Mouse (Mus musculus) embryo, embryonic 10.5 days (tissue): ENCODE results near the gene Elfn1.
"Not testable (repeated sequence)": the region's sequence is repeated elsewhere in the genome, so short reads cannot be mapped to it uniquely, and the experiment has no call there.

Source experiments
- DNase-seq: peaks from one replicate; pipeline ENCODE4 v3.0.0-alpha.2; 2015; ENCODE audit warnings: low spot score

Elfn1 gene

DNA sequence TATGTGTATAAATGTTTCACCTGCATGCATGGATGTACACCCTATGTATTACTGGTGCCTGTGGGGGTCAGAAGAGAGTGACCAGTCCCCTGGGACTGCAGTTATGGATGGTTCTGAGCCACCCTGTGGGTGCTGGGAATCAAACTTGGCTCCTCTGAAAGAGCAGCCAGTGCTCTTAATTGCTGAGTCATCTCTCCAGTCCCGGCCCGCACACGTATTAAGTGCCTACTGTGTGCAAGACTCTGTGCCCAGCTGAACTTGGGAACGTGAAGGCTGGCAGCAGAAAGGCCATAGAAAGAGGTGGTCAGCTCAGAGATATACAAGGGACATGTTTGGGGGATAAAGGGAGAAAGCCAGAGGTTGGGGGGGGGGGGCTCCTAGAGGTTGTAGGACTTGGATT is 68.8 kb downstream of the Elfn1 start:
- DNase-seq, result no peak

DNA sequence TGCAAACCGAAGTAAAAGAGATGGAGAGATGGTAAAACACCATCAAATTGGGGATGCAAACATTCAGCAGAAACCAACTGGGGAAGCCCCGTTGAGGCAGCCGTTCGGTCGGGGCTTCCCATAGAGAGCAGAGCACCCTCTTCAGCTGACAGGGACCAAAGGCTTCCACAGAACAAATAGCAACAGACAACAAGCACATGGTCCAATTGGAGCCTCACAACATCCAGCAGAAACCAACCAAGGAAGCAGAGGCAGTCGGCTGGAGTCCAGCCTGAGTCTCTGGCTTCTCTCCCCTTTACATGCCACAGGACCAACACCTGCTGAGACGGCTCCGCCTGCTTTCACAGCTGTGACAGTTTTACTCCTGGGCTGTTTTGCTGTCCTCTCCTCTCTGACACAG is 69.7 kb downstream of the Elfn1 start:
- DNase-seq, result no peak

DNA sequence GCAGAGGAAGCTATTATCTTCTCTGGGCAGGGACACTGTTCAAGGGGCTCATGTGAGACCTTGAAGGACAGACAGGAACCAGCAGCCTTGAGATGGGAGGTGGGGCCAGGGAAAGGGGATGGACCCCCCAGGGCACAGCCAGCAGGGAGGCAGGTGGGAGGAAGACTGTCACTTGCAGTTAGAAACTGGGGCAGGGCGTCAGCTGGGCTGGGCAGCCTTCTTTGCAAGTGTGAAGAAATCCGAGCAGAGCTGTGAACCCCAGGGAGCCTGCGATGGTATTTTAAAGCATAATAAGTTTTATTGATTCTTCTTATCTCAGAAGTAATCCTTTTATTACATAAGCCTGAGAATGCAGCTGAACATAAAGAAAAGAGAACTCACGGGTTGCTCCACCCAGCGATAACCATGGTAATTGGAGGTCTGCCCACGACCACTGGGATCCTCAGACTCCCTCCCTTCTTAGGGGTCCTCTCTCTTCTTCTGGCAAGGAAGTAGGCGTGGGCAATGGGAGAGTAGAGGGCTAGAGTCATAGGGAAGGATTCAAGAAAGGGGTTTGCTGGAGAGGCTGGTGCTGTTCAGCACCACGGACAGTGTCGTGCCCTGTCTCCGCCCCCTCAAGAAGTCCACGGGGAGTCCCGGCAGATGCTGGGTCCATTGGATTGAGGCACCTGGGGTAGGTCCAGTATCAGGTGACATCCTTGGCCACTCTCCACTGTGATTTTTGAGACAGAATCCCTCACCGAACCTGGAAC is 71.0 kb downstream of the Elfn1 start:
- DNase-seq, result peak; percentile 46

DNA sequence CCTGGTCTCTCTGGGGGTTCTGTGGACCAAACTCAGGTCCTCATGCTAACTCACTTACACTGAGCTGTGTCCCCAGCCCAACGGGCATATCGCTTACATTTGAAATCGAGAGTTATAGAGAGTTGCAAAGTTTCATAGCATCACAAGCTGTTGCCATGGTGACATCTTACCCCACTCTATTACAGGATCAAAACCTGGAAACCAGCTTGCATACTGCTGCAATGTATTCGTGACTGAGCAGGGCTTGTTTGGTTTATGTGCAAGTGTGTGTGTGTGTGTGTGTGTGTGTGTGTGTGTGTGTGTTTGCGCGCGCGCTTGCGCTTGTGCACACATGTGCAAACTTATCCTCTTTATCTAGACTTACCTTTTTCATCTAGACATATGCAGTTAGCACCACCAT is 71.6 kb downstream of the Elfn1 start:
- no peak for DNase-seq

DNA sequence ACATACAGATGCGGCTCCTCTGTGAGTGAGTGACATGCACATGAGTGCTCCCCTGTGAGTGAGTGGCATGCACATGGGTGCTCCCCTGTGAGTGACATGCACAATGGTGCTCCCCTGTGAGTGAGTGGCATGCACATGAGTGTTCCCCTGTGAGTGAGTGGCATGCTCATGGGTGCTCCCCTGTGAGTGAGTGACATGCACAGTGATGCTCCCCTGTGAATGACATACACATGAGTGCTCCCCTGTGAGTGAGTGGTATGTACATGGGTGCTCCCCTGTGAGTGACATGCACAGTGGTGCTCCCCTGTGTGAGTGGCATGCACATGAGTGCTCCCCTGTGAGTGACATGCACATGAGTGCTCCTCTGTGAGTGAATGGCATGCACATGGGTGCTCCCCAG is 74.2 kb downstream of the Elfn1 start:
- DNase-seq, result no peak

DNA sequence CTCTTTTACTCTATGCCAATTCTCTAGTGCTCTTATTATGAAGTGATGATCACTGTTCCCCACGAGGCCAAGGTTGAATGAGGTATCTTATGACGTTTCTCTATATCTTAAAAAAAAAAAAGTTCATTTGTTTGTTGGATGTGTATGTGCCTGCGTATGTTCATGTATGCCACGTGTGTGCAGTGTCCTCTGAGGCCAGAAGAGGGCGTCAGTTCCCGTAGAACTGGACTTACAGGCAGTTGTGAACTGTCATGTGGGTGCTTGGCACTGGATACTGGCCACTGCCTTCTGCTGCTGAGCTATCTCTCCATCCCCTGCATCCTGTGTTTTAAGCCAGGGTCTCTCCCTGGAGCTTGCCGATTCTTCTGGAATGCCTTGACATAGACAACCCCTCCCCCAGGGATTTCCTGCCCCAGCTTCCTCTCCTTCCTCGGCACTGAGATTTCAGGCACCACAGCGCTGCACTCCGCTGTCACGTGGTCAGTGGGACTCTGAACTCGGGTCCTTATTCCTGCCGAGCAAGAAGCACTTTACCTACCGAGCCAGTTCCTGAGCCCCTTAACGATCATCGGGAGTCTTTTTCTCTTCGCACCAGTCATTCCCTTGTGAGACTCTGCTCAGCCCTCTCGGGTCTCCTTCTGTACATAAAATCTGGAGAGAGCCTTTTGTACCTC is 77.5 kb downstream of the Elfn1 start:
- no peak for DNase-seq

DNA sequence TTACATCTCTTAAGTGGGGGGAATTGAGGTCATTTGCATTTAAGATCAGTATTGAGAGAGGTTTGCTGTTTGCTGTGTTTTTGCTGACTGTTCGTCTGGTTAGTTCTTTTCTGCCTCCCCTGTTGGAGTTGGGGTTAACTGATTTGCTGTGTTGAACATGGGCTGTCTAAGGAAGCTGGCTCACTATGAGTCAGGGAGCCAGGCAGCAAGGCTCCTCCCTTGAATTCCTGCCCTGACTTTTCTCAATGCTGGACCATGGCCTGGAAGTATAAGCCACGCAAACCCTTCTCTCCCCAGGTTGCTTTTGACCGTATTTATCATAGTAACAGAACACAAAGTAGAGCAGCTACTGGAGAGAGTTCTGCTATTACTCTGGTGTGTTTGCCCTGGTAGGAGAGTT is 83.8 kb downstream of the Elfn1 start:
- DNase-seq, result no peak

DNA sequence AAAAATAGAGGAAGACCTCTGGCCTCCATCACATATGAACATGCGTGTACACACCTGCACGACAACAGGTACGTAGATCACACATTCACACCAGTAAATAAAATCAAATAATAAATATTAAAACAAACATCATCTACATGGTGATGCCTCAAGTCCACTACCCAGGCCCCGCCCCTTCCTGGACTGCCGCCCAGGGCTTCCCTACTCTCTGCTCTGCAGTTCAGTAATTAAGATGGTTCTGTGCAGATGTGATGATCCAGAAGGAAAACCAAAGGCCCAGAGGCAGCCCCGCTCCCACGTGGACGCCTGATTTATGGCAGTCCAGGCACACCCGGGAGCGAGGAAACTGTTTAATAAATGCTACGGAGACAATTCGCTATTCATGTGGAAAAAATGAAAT is 90.6 kb downstream of the Elfn1 start:
- DNase-seq, result not testable (repeated sequence)

DNA sequence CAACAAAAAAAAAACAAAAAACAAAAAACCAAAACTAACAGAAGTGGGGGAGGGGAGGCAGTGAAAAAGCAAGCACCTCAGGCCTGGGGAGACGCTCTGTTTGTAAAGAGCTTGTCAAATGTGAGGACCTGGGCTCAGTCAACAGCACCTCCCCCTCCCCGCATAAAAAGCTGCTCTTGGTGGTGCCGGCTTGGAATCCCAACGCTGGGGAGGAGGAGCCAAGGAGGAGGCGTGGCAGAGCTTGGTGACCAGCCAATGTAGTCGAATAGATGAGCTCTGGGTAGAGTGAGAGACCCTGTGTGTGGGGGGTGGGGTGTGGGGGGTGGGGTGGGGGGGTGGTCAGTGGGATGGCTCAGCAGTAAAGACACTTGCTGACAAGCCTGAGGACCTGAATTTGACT is 91.2 kb downstream of the Elfn1 start:
- peak; percentile 11 for DNase-seq

DNA sequence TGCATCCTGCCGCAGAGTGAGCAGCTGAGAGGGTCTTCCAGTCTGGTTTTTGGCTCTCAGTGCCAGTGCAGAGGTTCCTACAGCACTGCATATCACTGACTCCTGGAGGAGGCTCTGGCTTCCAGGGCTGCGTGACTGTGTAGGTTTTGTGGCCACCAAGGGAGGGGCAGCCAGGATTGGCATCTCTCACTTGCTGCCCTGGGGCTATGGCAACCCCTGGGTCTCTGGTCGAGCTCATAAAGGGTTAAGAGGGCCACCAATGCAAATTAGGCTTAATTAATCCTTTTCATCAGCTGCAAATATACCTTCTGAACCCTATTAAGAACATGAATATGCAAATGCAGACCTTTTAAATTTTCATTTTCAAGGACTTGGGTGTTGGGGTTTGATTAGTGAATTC is 94.8 kb downstream of the Elfn1 start:
- no peak for DNase-seq

DNA sequence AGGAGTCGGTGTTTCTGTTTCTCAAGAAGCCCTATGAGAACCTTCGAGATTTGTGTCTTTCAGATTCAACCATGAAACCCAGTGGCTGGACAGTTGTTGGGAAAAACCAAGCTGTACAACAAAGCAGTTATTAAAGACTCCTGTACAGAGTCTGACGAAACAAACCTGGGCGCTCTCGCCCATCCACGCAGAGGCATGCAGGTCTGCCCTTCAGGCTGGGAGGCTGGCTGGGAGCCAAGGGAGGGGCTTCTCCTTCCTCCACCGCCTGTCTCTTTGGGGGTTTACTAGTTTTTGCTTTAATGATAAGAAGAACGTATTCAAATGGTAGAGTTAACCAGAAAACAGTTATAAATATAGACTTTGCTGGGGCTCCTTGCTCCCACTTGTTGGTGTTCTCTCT is 99.1 kb downstream of the Elfn1 start:
- DNase-seq, result no peak

DNA sequence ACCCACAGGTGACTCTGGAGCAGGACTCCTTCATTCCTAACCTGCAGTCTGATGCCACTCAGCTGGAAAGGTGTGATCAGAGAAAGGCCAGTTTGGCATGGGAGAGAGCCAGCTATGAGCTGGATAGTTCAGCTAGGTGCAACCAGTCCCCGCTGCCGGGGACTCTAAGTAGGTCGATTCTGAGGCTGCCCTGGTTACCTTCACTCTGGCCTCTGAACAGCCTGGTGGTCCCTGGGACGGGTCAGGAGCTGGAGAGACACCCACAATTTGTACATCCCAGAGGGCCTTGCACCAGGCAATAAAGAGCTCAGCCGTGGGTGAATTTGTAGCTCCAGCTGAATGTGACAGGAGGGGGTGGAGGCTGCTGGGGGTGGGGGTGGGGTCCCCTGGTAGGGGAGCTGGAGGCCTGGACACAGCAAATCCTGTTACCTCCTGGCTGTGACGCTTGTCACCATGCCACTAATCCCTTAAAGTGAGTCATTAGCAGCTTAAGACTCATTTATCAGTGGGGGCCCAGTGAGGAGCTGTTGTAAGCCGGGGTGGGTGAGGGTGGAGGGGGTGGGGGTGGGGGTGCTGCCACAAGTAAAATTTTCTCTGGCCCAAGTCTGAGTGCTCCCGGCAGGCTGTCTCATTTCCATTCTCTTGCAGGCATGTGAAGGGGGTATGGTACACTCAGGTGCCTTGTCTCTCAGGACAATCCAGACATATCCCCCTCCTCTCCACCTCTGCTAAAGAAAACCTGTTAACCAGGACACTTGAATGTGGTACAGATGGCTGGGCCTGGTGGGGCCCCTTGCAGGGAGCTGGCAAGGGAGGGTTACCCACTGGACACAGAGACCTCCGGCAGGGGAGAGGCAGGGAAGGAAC is 100.1 kb downstream of the Elfn1 start:
- DNase-seq, result no peak

DNA sequence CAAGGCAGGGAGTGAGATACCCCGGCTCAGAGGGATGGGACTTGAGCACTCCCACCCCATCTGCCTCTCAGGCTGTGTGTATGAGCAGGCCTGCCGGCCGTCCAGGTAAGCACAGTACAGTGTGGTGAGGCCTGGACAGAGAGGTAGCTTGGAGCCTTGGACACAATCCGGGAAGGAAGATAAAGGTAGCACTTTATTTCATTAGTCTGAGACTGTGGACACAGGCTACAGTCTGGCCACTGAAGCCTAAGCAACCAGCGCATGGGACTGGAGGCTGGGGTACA is 100.7 kb downstream of the Elfn1 start:
- no peak for DNase-seq

DNA sequence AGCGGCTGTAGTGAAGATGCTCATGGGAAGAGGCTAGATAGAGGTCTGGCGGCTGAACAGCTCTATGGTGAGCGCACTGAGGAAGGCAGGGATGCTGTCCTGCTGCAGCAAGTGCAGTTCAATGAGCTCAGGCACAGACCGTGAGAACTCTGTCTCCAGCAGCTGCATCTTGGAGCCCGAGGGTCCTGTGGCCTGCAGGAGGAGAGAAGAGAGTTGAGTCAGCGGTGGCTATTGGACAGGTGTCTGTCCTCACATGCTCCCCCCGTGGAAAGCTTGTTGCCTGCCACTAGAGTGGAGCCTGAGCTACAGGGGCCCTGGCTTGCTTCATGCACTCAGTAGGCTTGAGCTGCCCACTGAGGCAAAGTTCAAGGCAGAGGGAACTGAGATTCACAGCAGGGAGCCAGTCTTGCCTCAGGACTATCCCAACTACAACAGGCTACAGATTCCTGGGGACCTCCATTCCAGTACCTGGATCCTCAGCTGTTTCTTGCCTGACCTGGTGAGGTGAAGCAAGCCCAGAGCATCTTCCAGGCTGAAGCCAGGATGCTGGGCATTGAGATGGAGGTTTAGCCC is 101.4 kb downstream of the Elfn1 start:
- no peak for DNase-seq

DNA sequence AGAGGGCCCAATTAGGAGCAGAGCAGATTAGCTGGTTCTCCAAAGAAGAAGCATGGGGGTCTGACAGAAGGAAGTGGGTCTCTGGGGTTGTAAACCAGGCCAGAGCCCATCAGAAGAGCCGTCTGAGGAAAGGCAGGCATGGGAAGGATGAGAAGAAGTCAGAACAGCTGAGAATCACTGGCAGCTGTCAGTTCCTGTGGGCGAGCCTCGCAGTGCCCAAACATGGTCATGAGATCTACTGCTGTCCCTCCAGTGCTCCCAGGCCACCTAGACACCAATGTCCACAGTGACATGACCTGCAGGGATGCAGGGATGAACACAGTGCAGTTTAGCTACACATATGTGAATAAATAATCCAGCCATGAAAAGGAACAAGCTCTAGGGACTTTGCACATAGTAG is 102.7 kb downstream of the Elfn1 start:
- DNase-seq, result no peak

DNA sequence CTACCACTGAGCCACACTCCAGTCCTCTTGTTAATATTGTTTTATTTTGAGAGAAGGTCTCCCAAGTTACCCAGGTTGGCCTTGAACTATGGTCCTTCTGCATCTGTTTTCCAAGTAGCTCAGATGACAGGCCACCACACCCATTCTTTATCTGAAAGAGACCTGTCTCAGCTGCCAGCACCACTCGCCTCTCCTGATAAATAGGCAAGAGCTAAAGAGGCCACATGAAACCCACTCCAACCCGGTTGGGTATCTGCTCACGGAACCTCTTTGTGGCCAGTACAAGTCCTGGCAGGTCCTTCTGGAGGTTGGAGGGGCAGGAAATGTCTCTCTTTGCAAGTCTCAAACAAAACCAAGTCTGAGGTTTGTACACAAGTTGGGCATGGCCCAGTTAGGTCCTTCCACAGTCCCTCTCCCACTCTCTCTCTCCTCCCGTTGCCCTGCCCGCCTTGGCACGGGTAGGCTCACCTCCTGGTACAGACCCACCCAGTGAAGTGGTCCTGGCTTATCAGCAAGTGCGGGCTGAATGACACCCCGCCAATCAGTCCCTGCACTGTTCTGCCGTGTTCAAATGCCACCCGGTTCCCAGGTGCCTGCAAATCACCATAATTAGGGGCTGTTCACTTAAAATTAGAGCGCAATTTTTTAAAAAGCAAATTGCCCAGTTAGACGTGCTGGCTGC is 104.7 kb downstream of the Elfn1 start:
- DNase-seq, result no peak

DNA sequence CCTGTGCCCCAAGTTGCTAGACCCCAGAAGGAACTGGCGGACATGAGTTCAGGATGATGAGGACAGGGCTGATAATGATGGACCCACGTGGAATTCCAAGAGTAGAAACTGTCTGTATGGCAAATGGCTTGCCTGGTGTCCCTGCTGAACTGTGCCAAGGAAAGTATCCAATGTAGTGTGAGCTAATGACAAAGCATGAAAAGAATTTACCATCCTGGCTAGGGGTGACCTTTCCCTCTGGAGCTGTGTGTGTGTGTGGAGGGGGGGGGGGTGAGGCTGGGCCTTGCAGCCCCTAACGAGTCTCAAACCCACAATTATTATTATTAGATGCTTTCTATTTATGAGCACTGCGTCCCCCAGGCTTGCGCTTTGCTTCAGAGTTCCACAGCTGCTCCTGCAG is 105.9 kb downstream of the Elfn1 start:
- no peak for DNase-seq

DNA sequence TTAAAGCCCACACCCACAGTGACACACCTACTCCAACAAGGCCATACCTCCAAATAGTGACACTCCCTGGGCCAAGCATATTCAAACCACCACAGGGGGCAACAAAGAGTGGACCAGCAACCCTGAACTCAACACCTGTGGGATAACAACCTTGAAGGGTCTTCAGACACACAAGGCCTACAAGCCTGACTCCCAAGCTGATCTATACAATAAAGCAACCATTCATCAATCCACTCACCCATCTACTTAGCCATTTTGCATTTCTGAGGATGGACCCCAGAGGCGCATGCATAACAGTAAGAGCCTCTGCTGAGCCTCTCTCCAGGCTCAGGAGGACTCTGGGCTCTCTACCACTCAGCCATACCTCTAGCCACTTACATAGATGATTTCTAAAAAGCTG is 109.2 kb downstream of the Elfn1 start:
- DNase-seq, result no peak

DNA sequence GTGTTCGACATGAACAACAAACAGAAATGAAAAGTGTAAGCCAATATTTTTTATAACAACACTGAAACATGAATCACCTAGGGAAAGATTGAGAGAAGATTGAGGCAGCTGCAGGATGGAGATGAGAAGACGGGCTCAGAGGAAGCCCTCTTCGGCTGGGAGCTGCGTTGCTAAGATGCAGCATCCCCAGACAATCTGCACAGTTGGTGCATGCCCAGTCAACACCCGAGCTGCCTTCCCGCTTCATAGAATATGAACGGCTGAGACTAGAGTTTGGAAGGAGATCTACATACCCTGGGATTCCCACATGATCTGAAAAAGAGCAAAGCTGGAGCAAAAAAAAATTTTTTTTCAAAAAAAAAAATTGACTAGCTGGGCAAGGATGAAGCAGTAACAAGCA is 111.0 kb downstream of the Elfn1 start:
- DNase-seq, result no peak

DNA sequence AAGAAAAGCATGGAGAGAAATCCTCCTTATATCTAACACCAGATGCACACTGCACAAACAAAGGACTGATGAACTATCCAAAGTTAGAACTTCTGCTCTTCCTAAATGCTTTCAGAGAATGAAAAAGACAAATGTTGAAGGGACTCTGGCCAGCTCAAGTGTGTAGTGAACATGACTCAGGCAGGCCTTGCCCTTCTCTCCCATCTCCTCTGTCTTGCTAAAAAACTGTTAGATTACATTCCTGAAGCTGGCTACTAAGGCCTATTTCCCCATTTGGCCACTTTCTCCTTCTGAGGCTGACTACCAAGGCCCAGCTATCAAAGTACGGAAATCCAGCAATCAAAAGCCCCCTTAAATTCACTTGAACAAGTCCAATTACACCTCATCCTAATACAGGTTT is 111.9 kb downstream of the Elfn1 start:
- DNase-seq, result no peak

DNA sequence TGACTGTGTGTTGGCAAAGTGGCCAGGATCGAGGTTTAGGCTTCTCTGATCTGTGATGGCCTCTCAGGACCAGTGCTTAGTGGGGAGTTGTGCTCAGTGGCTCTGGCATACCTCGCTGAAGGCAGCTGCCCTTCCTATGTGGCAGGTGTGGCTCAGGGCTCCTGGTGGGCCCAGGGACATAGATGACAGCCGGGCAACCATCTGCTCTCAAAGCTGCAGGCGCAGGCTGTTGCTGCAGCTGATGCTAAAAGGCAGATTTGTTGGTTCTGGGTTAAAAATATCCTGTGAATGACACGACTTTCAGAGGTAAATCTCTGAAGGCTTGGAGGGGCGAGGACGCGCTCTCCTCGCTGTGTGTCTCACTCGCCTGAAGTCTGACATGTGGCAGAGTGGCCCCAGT is 114.0 kb downstream of the Elfn1 start:
- DNase-seq, result no peak

DNA sequence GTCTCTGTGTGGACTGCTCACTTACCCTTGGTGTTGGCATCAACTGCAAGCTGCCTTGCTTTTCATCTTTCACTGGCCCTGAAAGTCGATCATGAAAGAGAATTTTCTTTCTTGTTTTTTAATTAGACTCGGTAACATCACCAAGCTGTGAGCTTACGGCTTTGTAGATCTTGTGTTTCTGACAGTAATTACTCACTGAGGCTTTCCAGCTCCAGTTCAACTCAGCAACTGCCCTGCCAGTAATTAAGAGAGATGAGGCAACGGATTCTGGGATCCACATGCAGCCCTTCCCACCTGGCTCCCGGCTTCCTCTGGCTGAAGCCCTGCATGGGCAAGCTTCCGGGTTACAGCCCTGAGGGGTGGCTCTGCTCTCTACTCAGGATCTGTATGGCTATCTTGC is 115.1 kb downstream of the Elfn1 start:
- no peak for DNase-seq
